Mouse (Mus musculus) brain, adult 2 months (tissue): ENCODE measurements around the gene H2al1m.
"Not testable (repeated sequence)": the region's sequence is repeated elsewhere in the genome, so short reads cannot be mapped to it uniquely, and the experiment has no call there.

Experiments used
- DNase-seq: peaks from one replicate; pipeline ENCODE4 v3.0.0; 2011; ENCODE audit warnings: low read depth, low spot score

H2al1m gene

GRCm38 (mm10) chrX:9283464-9283863 lies at the start of gene H2al1m:
H2al1m (plus strand) TSS chrX:9283764.
- DNase-seq = not testable (repeated sequence)

- peak; percentile 89 for DNase-seq
Measured at GRCm38 (mm10) chrX:9240737-9241591, 42.6 kb upstream of the H2al1m start.

GRCm38 (mm10) chrX:9243381-9243864 lies 40.1 kb upstream of the H2al1m start:
- peak; percentile 43 for DNase-seq

GRCm38 (mm10) chrX:9244603-9245336 lies 38.8 kb upstream of the H2al1m start:
- DNase-seq = no peak

- no peak for DNase-seq
Measured at GRCm38 (mm10) chrX:9248911-9249310, 34.7 kb upstream of the H2al1m start.

- no peak for DNase-seq
Measured at GRCm38 (mm10) chrX:9253990-9254389, 29.6 kb upstream of the H2al1m start.

- peak; percentile 54 for DNase-seq
Measured at GRCm38 (mm10) chrX:9254901-9255300, 28.7 kb upstream of the H2al1m start.

GRCm38 (mm10) chrX:9256766-9257165 lies 26.8 kb upstream of the H2al1m start, which contains the start of gene Gm14862:
Gm14862 (minus strand) TSS chrX:9256899.
- no peak for DNase-seq

GRCm38 (mm10) chrX:9257831-9258230 lies 25.7 kb upstream of the H2al1m start:
- no peak for DNase-seq

GRCm38 (mm10) chrX:9259267-9259666 lies 24.3 kb upstream of the H2al1m start:
- no peak for DNase-seq

GRCm38 (mm10) chrX:9271112-9271511 lies 12.5 kb upstream of the H2al1m start:
- DNase-seq = peak; percentile 92

GRCm38 (mm10) chrX:9271947-9272459 lies 11.6 kb upstream of the H2al1m start:
- DNase-seq = no peak

GRCm38 (mm10) chrX:9272460-9273361 lies 10.9 kb upstream of the H2al1m start, which contains the start of gene Xk:
Xk (plus strand) TSS chrX:9272756.
- DNase-seq = peak; percentile 88

GRCm38 (mm10) chrX:9273377-9274002 lies 10.1 kb upstream of the H2al1m start:
- no peak for DNase-seq

- DNase-seq = no peak
Measured at GRCm38 (mm10) chrX:9274321-9274720, 9.2 kb upstream of the H2al1m start.

- not testable (repeated sequence) for DNase-seq
Measured at GRCm38 (mm10) chrX:9293140-9293829, 9.7 kb downstream of the H2al1m start.

GRCm38 (mm10) chrX:9298413-9298864 lies 14.9 kb downstream of the H2al1m start:
- no peak for DNase-seq

GRCm38 (mm10) chrX:9302791-9303190 lies 19.2 kb downstream of the H2al1m start:
- no peak for DNase-seq

- DNase-seq = no peak
Measured at GRCm38 (mm10) chrX:9303455-9303854, 19.9 kb downstream of the H2al1m start.

GRCm38 (mm10) chrX:9316457-9316856 lies 32.9 kb downstream of the H2al1m start:
- DNase-seq = not testable (repeated sequence)
